Mouse (Mus musculus): ENCODE results near the gene Chrnb1. TPM values are rescaled to one million over a fixed set of nuclear protein-coding genes. Genes with fewer than 3 reads are reported as not detected.

Chrnb1 gene
- polyA plus RNA-seq, 1 experiment from 2014 or later = 2.6 TPM

DNA sequence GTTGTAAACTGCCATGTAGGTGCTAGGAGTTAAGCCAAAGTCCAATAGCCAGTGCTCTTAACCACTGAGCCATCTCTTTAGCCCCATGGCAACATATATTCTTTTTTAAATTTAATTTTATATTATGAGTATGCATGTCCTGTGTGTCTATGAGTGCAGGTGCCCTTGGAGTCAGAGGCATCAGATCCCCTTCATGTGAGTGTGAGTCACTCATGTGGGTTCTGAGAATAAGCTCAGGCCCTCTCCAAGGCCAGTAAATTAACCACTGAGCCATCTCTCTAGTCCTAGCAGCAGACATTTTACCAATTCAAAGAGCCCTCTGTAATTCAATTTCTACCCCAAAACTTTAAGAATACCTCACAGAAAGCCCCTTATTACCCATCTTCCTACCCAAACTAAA lies 43.1 kb downstream of the Chrnb1 start:
- H3K27me3 ChIP-seq = no peaks in the 10 kb centered on the region
- ATAC-seq (ENCODE audit: low FRiP score) = no peak

DNA sequence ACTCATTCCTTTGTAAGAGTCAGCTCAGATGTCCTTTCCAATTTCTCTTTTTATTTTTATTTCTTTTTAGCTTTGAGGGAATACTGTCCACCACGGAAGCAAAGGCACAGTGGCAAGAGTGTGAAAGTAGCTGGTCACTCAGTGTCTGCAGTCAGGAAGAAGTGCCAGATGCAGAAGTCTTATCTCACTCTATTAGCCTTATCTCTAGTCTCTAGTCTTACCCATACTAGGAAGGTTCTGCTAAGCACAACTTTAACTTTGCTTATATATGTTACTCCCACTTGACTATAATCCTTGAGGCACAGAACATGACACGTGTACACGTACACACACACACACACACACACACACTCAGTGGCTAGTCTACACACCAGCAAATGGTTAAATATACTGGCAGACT lies 44.1 kb downstream of the Chrnb1 start:
- H3K36me3 ChIP-seq = peaks cover 15% of the 10 kb centered on the region
- H3K27me3 ChIP-seq = no peaks in the 10 kb centered on the region
- no peaks in the 10 kb centered on the region for H3K9me3 ChIP-seq
- WGBS = 82% methylated on average over 3 of the region's 3 CpGs
- H3K4me3 ChIP-seq = no peak overlapping the region
- no peak overlapping the region for H3K4me2 ChIP-seq
- peaks cover 45% of the 10 kb centered on the region for H3K4me1 ChIP-seq (replicated peaks)
- H3K27ac ChIP-seq = no peak overlapping the region
- ATAC-seq (ENCODE audit: low FRiP score) = no peak
- H3K9ac ChIP-seq = no peak overlapping the region

More for the DNA sequence above, 43.1 kb downstream of the Chrnb1 start:
- Histone ChIP-seq H3K4me3 (no peak overlapping the region), H3K9me3 (no peaks in the 10 kb centered on the region), H3K4me1 (replicated peaks) (peaks cover 55% of the 10 kb centered on the region), H3K27ac (no peak overlapping the region), H3K36me3 (peaks cover 5% of the 10 kb centered on the region), H3K9ac (no peak overlapping the region), H3K4me2 (no peak overlapping the region)

Other genes with a start within 250 kb of the Chrnb1 start
- gene Dnah2, start 246.8 kb downstream of the Chrnb1 start, polyA plus RNA-seq (2015; fragmentation: Nextera tagmentation; extraction: Ambion mirVana) = 2.1 and 2.7 TPM in 2 replicates
- gene Efnb3, start 235.7 kb downstream of the Chrnb1 start, polyA plus RNA-seq (2015; fragmentation: Nextera tagmentation; extraction: Ambion mirVana) = 90.1 and 92.0 TPM in 2 replicates
- gene Wrap53, start 215.7 kb downstream of the Chrnb1 start, polyA plus RNA-seq (2015; fragmentation: Nextera tagmentation; extraction: Ambion mirVana) = 23.0 and 24.2 TPM in 2 replicates
- gene Trp53, start 215.6 kb downstream of the Chrnb1 start, polyA plus RNA-seq (2015; fragmentation: Nextera tagmentation; extraction: Ambion mirVana) = 76.3 and 78.1 TPM in 2 replicates
- 27.6 and 29.7 TPM in 2 replicates for gene Atp1b2, start 190.0 kb downstream of the Chrnb1 start, polyA plus RNA-seq (2015; fragmentation: Nextera tagmentation; extraction: Ambion mirVana)
- not detected in 2 replicates for gene Shbg, start 178.0 kb downstream of the Chrnb1 start, polyA plus RNA-seq (2015; fragmentation: Nextera tagmentation; extraction: Ambion mirVana)
- 28.0 and 28.1 TPM in 2 replicates for gene Sat2, start 173.9 kb downstream of the Chrnb1 start, polyA plus RNA-seq (2015; fragmentation: Nextera tagmentation; extraction: Ambion mirVana)
- gene Fxr2, start 163.0 kb downstream of the Chrnb1 start, polyA plus RNA-seq (2015; fragmentation: Nextera tagmentation; extraction: Ambion mirVana) = 40.5 and 52.0 TPM in 2 replicates
- not detected in 2 replicates for gene Sox15, start 140.6 kb downstream of the Chrnb1 start, polyA plus RNA-seq (2015; fragmentation: Nextera tagmentation; extraction: Ambion mirVana)
- gene Mpdu1, start 133.3 kb downstream of the Chrnb1 start, polyA plus RNA-seq (2015; fragmentation: Nextera tagmentation; extraction: Ambion mirVana) = 95.0 and 104 TPM in 2 replicates
- gene Cd68, start 129.8 kb downstream of the Chrnb1 start, polyA plus RNA-seq (2015; fragmentation: Nextera tagmentation; extraction: Ambion mirVana) = 9.0 and 9.8 TPM in 2 replicates
- 528 and 537 TPM in 2 replicates for gene Eif4a1, start 123.5 kb downstream of the Chrnb1 start, polyA plus RNA-seq (2015; fragmentation: Nextera tagmentation; extraction: Ambion mirVana)
- gene Senp3, start 113.9 kb downstream of the Chrnb1 start, polyA plus RNA-seq (2015; fragmentation: Nextera tagmentation; extraction: Ambion mirVana) = 94.7 and 95.9 TPM in 2 replicates
- 0.36 and 0.53 TPM in 2 replicates for gene Tnfsf13, start 110.2 kb downstream of the Chrnb1 start, polyA plus RNA-seq (2015; fragmentation: Nextera tagmentation; extraction: Ambion mirVana)
- 1.8 and 3.6 TPM in 2 replicates for gene Tnfsf12, start 100.1 kb downstream of the Chrnb1 start, polyA plus RNA-seq (2015; fragmentation: Nextera tagmentation; extraction: Ambion mirVana)
- 0.98 and 1.2 TPM in 2 replicates for gene Tnfsfm13, start 99.8 kb downstream of the Chrnb1 start, polyA plus RNA-seq (2015; fragmentation: Nextera tagmentation; extraction: Ambion mirVana)
- 18.8 and 20.4 TPM in 2 replicates for gene Polr2a, start 37.3 kb downstream of the Chrnb1 start, polyA plus RNA-seq (2015; fragmentation: Nextera tagmentation; extraction: Ambion mirVana)
- 0.35 and 0.87 TPM in 2 replicates for gene Slc35g3, start 34.0 kb downstream of the Chrnb1 start, polyA plus RNA-seq (2015; fragmentation: Nextera tagmentation; extraction: Ambion mirVana)
- 3.2 TPM in 2 replicates for gene Zbtb4, start 30.0 kb downstream of the Chrnb1 start, polyA plus RNA-seq (2015; fragmentation: Nextera tagmentation; extraction: Ambion mirVana)
- gene Fgf11, start 5.9 kb upstream of the Chrnb1 start, polyA plus RNA-seq (2015; fragmentation: Nextera tagmentation; extraction: Ambion mirVana) = 4.8 and 5.5 TPM in 2 replicates
- gene Tmem102, start 9.7 kb upstream of the Chrnb1 start, polyA plus RNA-seq (2015; fragmentation: Nextera tagmentation; extraction: Ambion mirVana) = 1.1 TPM in 2 replicates
- not detected in 2 replicates for gene Gm39566, start 19.4 kb upstream of the Chrnb1 start, polyA plus RNA-seq (2015; fragmentation: Nextera tagmentation; extraction: Ambion mirVana)
- 0.10 TPM in 1 of 2 replicates, not detected in the other for gene Spem2, start 22.5 kb upstream of the Chrnb1 start, polyA plus RNA-seq (2015; fragmentation: Nextera tagmentation; extraction: Ambion mirVana)
- 0.70 and 0.81 TPM in 2 replicates for gene Spem1, start 26.2 kb upstream of the Chrnb1 start, polyA plus RNA-seq (2015; fragmentation: Nextera tagmentation; extraction: Ambion mirVana)
- gene Nlgn2, start 41.8 kb upstream of the Chrnb1 start, polyA plus RNA-seq (2015; fragmentation: Nextera tagmentation; extraction: Ambion mirVana) = 21.4 and 22.0 TPM in 2 replicates
- gene Tmem256, start 42.6 kb upstream of the Chrnb1 start, polyA plus RNA-seq (2015; fragmentation: Nextera tagmentation; extraction: Ambion mirVana) = 368 and 374 TPM in 2 replicates
- 51.7 and 53.7 TPM in 2 replicates for gene Plscr3, start 50.4 kb upstream of the Chrnb1 start, polyA plus RNA-seq (2015; fragmentation: Nextera tagmentation; extraction: Ambion mirVana)
- gene Tnk1, start 62.8 kb upstream of the Chrnb1 start, polyA plus RNA-seq (2015; fragmentation: Nextera tagmentation; extraction: Ambion mirVana) = 0.13 and 0.23 TPM in 2 replicates
- not detected in 2 replicates for gene Tmem95, start 82.1 kb upstream of the Chrnb1 start, polyA plus RNA-seq (2015; fragmentation: Nextera tagmentation; extraction: Ambion mirVana)
- 2.0 and 2.5 TPM in 2 replicates for gene Kctd11, start 85.5 kb upstream of the Chrnb1 start, polyA plus RNA-seq (2015; fragmentation: Nextera tagmentation; extraction: Ambion mirVana)
- 0.17 and 0.52 TPM in 2 replicates for gene Acap1, start 99.6 kb upstream of the Chrnb1 start, polyA plus RNA-seq (2015; fragmentation: Nextera tagmentation; extraction: Ambion mirVana)
- gene 2810408A11Rik, start 105.0 kb upstream of the Chrnb1 start, polyA plus RNA-seq (2015; fragmentation: Nextera tagmentation; extraction: Ambion mirVana) = 10.3 and 11.7 TPM in 2 replicates
- 18.8 and 22.6 TPM in 2 replicates for gene Neurl4, start 105.1 kb upstream of the Chrnb1 start, polyA plus RNA-seq (2015; fragmentation: Nextera tagmentation; extraction: Ambion mirVana)
- gene Gps2, start 117.9 kb upstream of the Chrnb1 start, polyA plus RNA-seq (2015; fragmentation: Nextera tagmentation; extraction: Ambion mirVana) = 72.4 and 77.3 TPM in 2 replicates
- gene Eif5a, start 126.0 kb upstream of the Chrnb1 start, polyA plus RNA-seq (2015; fragmentation: Nextera tagmentation; extraction: Ambion mirVana) = 1,129 and 1,134 TPM in 2 replicates
- 4.0 and 7.1 TPM in 2 replicates for gene Ybx2, start 139.9 kb upstream of the Chrnb1 start, polyA plus RNA-seq (2015; fragmentation: Nextera tagmentation; extraction: Ambion mirVana)
- gene Slc2a4, start 152.2 kb upstream of the Chrnb1 start, polyA plus RNA-seq (2015; fragmentation: Nextera tagmentation; extraction: Ambion mirVana) = 3.9 and 4.0 TPM in 2 replicates
- 0.38 and 0.87 TPM in 2 replicates for gene Cldn7, start 168.8 kb upstream of the Chrnb1 start, polyA plus RNA-seq (2015; fragmentation: Nextera tagmentation; extraction: Ambion mirVana)
- gene Ctdnep1, start 185.2 kb upstream of the Chrnb1 start, polyA plus RNA-seq (2015; fragmentation: Nextera tagmentation; extraction: Ambion mirVana) = 22.4 and 22.7 TPM in 2 replicates
- 149 and 154 TPM in 2 replicates for gene Elp5, start 186.6 kb upstream of the Chrnb1 start, polyA plus RNA-seq (2015; fragmentation: Nextera tagmentation; extraction: Ambion mirVana)
- 670 and 709 TPM in 2 replicates for gene Gabarap, start 195.2 kb upstream of the Chrnb1 start, polyA plus RNA-seq (2015; fragmentation: Nextera tagmentation; extraction: Ambion mirVana)
- 72.9 and 74.8 TPM in 2 replicates for gene Phf23, start 199.8 kb upstream of the Chrnb1 start, polyA plus RNA-seq (2015; fragmentation: Nextera tagmentation; extraction: Ambion mirVana)
- gene Dvl2, start 204.7 kb upstream of the Chrnb1 start, polyA plus RNA-seq (2015; fragmentation: Nextera tagmentation; extraction: Ambion mirVana) = 26.8 and 28.6 TPM in 2 replicates
- gene Acadvl, start 219.5 kb upstream of the Chrnb1 start, polyA plus RNA-seq (2015; fragmentation: Nextera tagmentation; extraction: Ambion mirVana) = 56.9 and 59.4 TPM in 2 replicates
- gene Dlg4, start 221.0 kb upstream of the Chrnb1 start, polyA plus RNA-seq (2015; fragmentation: Nextera tagmentation; extraction: Ambion mirVana) = 28.1 TPM in 2 replicates

Data from hindbrain, embryonic 13.5 days (tissue).